In genomic region chr8:107424176-107424575, GRCm38 (mm10) we compare ENCODE assay signal across 8 mouse cellular contexts. TPM values are rescaled to one million over a fixed set of nuclear protein-coding genes. Genes with fewer than 3 reads are reported as not detected.
DNase-seq lines count a peak whose midpoint lies in the region; ATAC-seq and TF ChIP-seq lines count a peak whose summit lies in the region.

No protein-coding gene starts in this region.

- no peak for DNase-seq in layer of hippocampus, adult 2 months (ENCODE audit: low spot score in 2 of 2)
- no peak for DNase-seq in layer of hippocampus, adult 8-10 months (ENCODE audit: low spot score in 2 of 2)
- no peak for DNase-seq in spleen, postnatal 36 days (ENCODE audit: low spot score in 2 of 2)
- no peak for DNase-seq in kidney, postnatal 14 days
- no peak for DNase-seq in left cerebral cortex, postnatal 36 days (ENCODE audit: low spot score in 2 of 2)

- WGBS in embryonic facial prominence, embryonic 15.5 days = 27% methylated on average over 9 of the region's 9 CpGs
- WGBS in limb, embryonic 12.5 days = 35% methylated on average over 9 of the region's 9 CpGs
- WGBS in neural tube, embryonic 13.5 days = 27% methylated on average over 9 of the region's 9 CpGs

- peak overlapping the region; percentile 98 for H3K4me3 ChIP-seq in layer of hippocampus, adult 2 months
- peak overlapping the region; percentile 68 for H3K4me3 ChIP-seq in embryonic facial prominence, embryonic 15.5 days (replicated peaks)
- H3K4me3 ChIP-seq in limb, embryonic 12.5 days (replicated peaks) = peak overlapping the region; percentile 87
- H3K4me3 ChIP-seq in neural tube, embryonic 13.5 days = peak overlapping the region; percentile 86

- intact Hi-C loops in left cerebral cortex, postnatal 36 days (cut with DNase I) = loop anchor here (5.0 kb wide), 1 partner anchor 37 kb away; no protein-coding TSS in a partner anchor

- peak overlapping the region; percentile 90 for H3K27ac ChIP-seq in layer of hippocampus, adult 2 months
- peak overlapping the region; percentile 49 for H3K27ac ChIP-seq in embryonic facial prominence, embryonic 15.5 days (replicated peaks)
- H3K27ac ChIP-seq in limb, embryonic 12.5 days = peak overlapping the region; percentile 23; the same call in 1 of the 2 replicates
- H3K27ac ChIP-seq in neural tube, embryonic 13.5 days (replicated peaks) = peak overlapping the region; percentile 67; the same call in 1 of the 2 replicates

- H3K9ac ChIP-seq in embryonic facial prominence, embryonic 15.5 days = peak overlapping the region; percentile 67
- H3K9ac ChIP-seq in limb, embryonic 12.5 days (replicated peaks) = peak overlapping the region; percentile 88
- H3K9ac ChIP-seq in neural tube, embryonic 13.5 days = peak overlapping the region; percentile 90

- no peaks in the 10 kb centered on the region for H3K27me3 ChIP-seq in embryonic facial prominence, embryonic 15.5 days
- H3K27me3 ChIP-seq in limb, embryonic 12.5 days = no peaks in the 10 kb centered on the region
- no peaks in the 10 kb centered on the region for H3K27me3 ChIP-seq in neural tube, embryonic 13.5 days

- H3K4me2 ChIP-seq in embryonic facial prominence, embryonic 15.5 days (replicated peaks) = peak overlapping the region; percentile 57
- H3K4me2 ChIP-seq in limb, embryonic 12.5 days = peak overlapping the region; percentile 84
- H3K4me2 ChIP-seq in neural tube, embryonic 13.5 days = peak overlapping the region; percentile 86

- peaks cover 29% of the 10 kb centered on the region for H3K36me3 ChIP-seq in embryonic facial prominence, embryonic 15.5 days
- H3K36me3 ChIP-seq in limb, embryonic 12.5 days = peaks cover 42% of the 10 kb centered on the region
- H3K36me3 ChIP-seq in neural tube, embryonic 13.5 days = peaks cover 40% of the 10 kb centered on the region

- H3K9me3 ChIP-seq in embryonic facial prominence, embryonic 15.5 days (replicated peaks) = no peaks in the 10 kb centered on the region
- H3K9me3 ChIP-seq in limb, embryonic 12.5 days = no peaks in the 10 kb centered on the region
- no peaks in the 10 kb centered on the region for H3K9me3 ChIP-seq in neural tube, embryonic 13.5 days

- H3K4me1 ChIP-seq in embryonic facial prominence, embryonic 15.5 days = peaks cover 22% of the 10 kb centered on the region
- peaks cover 14% of the 10 kb centered on the region; the same call in 1 of the 2 replicates for H3K4me1 ChIP-seq in limb, embryonic 12.5 days (replicated peaks)
- H3K4me1 ChIP-seq in neural tube, embryonic 13.5 days (replicated peaks) = peaks cover 28% of the 10 kb centered on the region

- no peak for TF ChIP-seq CTCF in layer of hippocampus, adult 2 months (conservative IDR thresholded peaks at IDR 0.05)

- no peak for ATAC-seq in embryonic facial prominence, embryonic 15.5 days (ENCODE audit: insufficient number of reproducible peaks, low FRiP score, low TSS enrichment, low read depth)
- no peak for ATAC-seq in limb, embryonic 12.5 days (ENCODE audit: insufficient number of reproducible peaks, insufficient read depth, low FRiP score, low TSS enrichment, low read depth)
- ATAC-seq in neural tube, embryonic 13.5 days (ENCODE audit: low read depth) = no peak

RNA-seq across cellular contexts. Expression of gene Nob1, which starts 0.7 kb away (rescaled TPM):
- 10 to 100 TPM; 38.5 to 48.6 TPM for total RNA-seq in layer of hippocampus, adult 2 months (2021)
- 10 to 100 TPM; 39.1 to 46.4 (median 40.8) TPM for total RNA-seq in layer of hippocampus, adult 8-10 months (2022)
- polyA plus RNA-seq in embryonic facial prominence, embryonic 15.5 days (2015; fragmentation: Nextera tagmentation; extraction: Ambion mirVana) = 79.1 and 84.7 TPM in 2 replicates
- polyA plus RNA-seq in limb, embryonic 12.5 days (2016; fragmentation: Nextera tagmentation; extraction: Ambion mirVana) = 102 and 103 TPM in 2 replicates
- polyA plus RNA-seq in neural tube, embryonic 13.5 days (2015; fragmentation: Nextera tagmentation; extraction: Ambion mirVana) = 68.5 and 71.5 TPM in 2 replicates
- 10 to 100 TPM; 35.7 to 36.2 TPM for total RNA-seq in left cerebral cortex, postnatal 36 days (2021)

RNA-seq across cellular contexts. Expression of gene Wwp2, which starts 12.0 kb away (rescaled TPM):
- total RNA-seq in layer of hippocampus, adult 2 months (2021) = 10 to 100 TPM; 37.1 to 38.0 TPM
- 10 to 100 TPM; 35.1 to 43.2 (median 41.4) TPM for total RNA-seq in layer of hippocampus, adult 8-10 months (2022)
- polyA plus RNA-seq in embryonic facial prominence, embryonic 15.5 days (2015; fragmentation: Nextera tagmentation; extraction: Ambion mirVana) = 65.0 and 84.3 TPM in 2 replicates
- 277 and 286 TPM in 2 replicates for polyA plus RNA-seq in limb, embryonic 12.5 days (2016; fragmentation: Nextera tagmentation; extraction: Ambion mirVana)
- polyA plus RNA-seq in neural tube, embryonic 13.5 days (2015; fragmentation: Nextera tagmentation; extraction: Ambion mirVana) = 41.2 and 60.3 TPM in 2 replicates
- 10 to 100 TPM; 37.6 to 40.5 TPM for total RNA-seq in left cerebral cortex, postnatal 36 days (2021)

RNA-seq across cellular contexts. Expression of gene Nqo1, which starts 21.2 kb away (rescaled TPM):
- total RNA-seq in layer of hippocampus, adult 2 months (2021) = 1 to 10 TPM; 5.8 to 7.0 TPM
- 1 to 10 TPM; 6.0 to 7.1 (median 6.2) TPM for total RNA-seq in layer of hippocampus, adult 8-10 months (2022)
- polyA plus RNA-seq in embryonic facial prominence, embryonic 15.5 days (2015; fragmentation: Nextera tagmentation; extraction: Ambion mirVana) = 23.4 and 33.6 TPM in 2 replicates
- polyA plus RNA-seq in limb, embryonic 12.5 days (2016; fragmentation: Nextera tagmentation; extraction: Ambion mirVana) = 16.7 and 19.6 TPM in 2 replicates
- 3.9 and 4.4 TPM in 2 replicates for polyA plus RNA-seq in neural tube, embryonic 13.5 days (2015; fragmentation: Nextera tagmentation; extraction: Ambion mirVana)
- total RNA-seq in left cerebral cortex, postnatal 36 days (2021) = 1 to 10 TPM; 5.1 to 5.4 TPM

Comparison
In these comparisons a context has a peak if more than half of its experiments do, and no peak if none do; other contexts are left out.
1. H3K27ac ChIP-seq: peak in every context shown above with its lines; median percentile 90 in layer of hippocampus, adult 2 months; 67 in neural tube, embryonic 13.5 days; 49 in embryonic facial prominence, embryonic 15.5 days; 23 in limb, embryonic 12.5 days.